Mouse (Mus musculus) CH12F3 (cell line): ENCODE data around the gene Jsrp1.

Experiments
- in situ Hi-C: fragments of 300-500 bp; cut with MboI; formaldehyde crosslinking; loops from 2 replicates; pipeline ENCODE4 v1.14.3; 2020; ENCODE audit warnings: low sequenced_read_pairs

Gene Jsrp1

DNA sequence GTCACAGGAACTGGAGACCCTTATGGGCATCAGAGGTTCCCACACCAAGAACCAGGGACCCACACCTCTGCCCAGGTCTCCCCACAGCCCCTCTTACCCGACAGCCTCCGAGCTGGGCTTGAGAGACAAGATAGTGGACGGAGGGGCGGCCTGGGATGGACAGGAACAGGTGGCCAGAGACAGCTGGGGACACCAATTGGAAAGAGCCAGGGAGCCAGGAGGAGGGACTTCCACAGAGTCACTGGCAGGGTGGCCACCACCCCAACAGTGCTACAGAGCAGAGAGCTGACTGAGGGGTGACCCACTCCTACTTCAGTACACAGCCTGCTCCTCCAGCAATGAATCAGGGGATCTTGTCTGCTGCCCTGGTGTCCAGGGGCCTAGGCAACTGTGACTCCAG is at the start of gene Jsrp1:
Jsrp1 (minus strand) TSS at position 133 of the 400 bp plus-strand sequence.
- in situ Hi-C loops = no loop called here

DNA sequence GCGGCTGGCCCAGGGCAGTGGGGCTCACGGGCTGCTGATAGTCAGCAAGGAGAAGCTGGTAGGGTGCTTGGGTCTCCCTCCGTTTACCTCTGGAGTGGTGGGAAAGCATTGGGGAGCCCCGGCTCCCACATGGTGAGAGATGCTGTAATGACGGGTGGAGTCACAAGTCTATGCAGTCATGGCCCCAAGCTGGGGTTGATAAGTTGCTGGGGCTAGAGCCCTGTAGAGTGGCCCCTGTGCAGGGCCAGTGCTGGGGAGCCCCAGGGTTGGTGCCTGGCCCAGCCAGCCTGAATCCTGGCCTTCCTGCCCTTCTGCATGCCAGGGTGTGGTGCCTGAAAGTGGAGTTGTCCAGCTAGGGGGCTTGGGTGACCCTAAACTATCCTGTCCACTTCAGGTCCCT is 49.0 kb upstream of the Jsrp1 start:
- in situ Hi-C loops = no loop called here

DNA sequence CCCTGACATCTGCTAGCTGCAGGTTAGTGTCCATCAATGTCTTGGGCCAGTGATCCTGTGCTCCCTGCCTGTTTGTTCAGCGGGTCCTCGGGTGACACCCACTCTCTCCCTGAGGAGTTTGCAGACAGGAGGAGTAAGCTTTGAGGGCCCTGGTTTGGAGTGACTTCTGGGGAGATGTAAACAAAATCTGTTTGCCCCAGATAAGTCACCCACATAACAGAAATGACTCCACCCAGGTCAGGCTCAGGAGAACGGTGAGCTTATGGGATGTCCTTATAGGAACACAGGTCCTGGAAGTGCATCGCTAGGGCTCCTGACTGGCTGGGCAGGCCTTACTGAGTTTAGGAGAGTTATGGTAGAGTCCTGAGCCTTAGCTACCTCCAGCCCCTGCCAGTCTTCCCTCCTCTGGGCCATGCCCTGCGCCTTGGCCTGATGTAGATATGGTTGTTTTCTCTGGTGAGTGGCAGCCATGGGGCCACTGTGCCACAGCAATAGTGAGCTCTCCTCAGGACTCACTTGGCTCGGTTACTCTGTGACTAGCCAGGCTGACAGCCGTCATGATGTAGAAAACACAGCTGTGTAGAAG is 45.1 kb upstream of the Jsrp1 start:
- in situ Hi-C loops = no loop called here

DNA sequence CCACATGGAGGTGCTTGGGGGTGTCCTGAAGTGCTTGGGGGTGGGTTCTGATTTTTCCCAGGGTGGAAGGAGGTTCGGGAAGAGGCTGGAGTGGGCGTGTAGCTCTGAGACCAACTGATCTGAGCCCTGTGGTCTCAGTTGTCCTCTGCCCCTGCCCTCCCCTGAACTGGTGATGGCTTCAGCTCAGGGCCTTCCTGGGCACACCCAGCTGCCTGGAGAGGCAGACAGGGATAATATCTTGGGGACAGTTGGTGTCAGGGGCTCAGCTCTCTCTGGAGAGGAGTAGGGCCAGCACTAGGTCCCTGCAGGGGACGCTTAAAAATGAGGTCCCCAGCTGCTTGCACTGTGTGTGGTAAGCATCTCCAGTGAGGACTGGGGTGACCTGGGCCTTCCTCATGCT is 44.5 kb upstream of the Jsrp1 start:
- in situ Hi-C loops = no loop called here

DNA sequence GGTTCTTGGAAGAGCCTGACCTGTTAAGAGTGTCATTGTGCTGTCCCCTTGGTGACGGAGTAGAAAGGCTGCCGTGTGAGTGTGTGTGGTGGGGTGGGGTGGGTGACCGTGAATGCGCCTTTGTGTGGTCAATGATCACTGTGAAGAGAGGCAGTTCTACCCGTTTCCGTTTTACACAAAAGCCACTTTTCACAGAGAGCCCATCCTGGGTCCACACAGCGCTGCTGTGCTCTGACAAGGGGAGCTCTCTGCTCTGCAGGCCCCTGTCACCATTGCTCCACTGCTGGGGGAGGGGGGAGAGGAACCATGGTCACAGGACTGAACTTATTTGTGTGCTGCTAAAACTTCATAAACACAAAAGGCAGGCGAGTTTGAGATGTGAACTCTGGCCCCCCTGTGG is 44.1 kb upstream of the Jsrp1 start:
- in situ Hi-C loops = no loop called here

DNA sequence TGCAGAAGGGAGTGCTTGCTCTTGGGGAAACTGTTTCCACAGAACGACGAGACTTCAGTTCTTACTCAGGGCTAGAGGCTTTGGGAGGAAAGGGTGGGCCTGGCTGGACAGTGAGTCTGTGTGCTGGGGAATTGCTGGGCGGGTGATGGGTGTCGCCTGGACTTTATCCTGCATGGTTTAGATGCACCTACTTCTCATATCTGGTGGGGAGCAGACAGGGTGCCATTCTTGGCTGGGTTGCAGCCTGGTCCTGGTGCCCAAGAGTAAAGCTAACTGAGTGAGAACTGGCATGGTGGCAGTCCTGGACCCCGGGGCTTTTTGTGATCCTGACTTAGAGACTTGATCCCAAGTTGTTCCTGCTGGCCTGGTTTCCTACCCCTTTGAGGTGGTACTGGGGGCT is 43.6 kb upstream of the Jsrp1 start:
- in situ Hi-C loops = no loop called here

DNA sequence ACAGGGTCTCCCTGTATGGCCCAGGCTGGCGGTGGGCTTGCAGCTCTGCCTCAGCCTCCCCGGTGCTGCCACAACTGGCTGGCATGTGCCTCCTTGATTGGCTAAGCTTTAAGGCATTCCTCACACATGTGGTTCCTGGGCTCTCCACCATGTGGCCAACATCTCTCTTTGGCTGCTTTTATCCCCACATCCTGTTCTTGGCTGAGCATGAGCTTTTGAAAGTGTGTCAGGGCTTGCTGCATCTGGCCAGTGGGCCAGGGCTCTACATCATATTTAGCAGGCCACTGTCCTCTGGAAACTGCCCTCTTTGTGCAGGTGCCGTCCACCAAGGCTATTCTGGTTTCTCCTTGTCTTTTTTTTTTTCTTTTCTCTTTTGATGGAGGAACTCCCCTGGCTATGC is 43.0 kb upstream of the Jsrp1 start:
- in situ Hi-C loops = no loop called here

DNA sequence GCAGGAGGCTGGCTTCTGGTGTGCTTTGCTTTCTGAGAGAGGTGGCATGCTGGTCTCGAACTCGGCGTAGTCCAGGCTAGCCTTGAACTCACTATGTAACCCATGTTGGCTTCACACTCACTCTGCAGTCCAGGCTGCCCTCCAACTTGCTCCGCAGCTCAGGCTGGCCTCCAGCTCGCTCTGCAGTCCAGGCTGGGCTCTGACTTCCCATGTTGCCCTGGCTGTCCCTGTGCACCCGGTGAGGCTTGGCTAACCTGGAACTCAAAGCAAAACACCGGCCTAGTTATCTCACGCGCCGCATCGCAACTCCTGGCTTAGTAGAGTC is 42.4 kb upstream of the Jsrp1 start:
- in situ Hi-C loops = no loop called here

DNA sequence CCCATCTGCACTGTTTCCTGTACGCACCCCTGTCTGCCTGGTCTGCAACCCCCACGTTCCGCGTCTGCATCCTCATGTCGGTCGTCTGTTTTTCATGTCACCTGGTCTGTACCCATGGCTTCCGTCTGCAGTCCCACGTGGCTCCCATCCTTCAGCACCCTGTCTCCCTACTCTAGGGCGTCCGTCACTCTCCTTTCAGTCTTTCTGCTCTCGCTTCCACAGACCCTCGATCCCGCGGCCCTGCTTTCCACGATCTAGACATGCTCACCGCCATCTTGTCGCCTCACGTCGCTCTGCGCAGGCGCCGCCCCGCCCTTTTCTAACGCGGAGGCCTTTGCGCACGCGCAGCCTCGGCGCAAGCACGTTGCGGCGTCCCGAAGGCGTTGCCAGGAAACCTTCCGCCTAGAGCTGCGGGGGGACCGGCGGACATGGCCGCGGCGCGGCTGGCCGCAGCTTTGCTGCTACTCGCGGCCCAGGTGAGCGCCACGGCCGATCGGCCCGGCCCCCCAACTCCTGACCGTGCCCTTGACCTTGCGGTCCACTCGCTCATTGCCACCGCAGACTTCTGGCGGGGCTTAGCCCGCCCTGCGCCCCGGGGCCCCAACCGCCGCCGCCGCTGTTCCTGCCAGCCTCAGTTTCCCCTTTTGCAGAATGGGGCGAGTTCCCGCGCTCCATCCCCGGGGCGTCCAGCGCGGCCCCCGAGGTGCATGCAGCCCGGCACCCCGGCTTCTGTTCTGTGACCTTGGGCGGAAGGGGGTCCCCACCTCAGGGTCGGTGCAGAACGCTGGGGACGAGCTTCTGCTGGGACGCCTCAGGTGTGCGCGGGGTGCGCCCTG is 41.8 kb upstream of the Jsrp1 start, which contains the start of the genes Lsm7 and Sppl2b:
Lsm7 (minus strand) TSS at position 297 of the 836 bp plus-strand sequence.
Sppl2b (plus strand) TSS at position 363 of the 836 bp plus-strand sequence.
- in situ Hi-C loops = no loop called here

DNA sequence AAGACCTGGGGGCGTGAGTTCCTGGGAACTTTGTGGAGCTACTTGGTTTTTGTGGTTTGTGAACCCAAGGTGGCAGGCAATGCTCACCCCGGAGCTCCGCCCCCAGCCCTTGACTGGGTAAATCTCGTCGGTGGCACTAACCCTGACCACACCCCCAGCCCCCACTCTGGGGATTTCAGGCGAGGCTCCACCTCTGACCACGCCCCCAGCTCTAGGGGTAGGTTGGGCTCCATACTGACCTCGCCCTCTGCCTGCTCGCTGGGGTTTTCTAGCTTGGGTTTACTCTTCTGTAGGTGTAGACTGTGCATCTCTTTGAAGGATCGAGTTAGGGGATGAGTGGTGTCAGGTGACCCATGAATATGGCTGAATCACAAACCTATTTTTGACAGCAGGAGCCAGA is 35.3 kb upstream of the Jsrp1 start:
- in situ Hi-C loops = no loop called here

DNA sequence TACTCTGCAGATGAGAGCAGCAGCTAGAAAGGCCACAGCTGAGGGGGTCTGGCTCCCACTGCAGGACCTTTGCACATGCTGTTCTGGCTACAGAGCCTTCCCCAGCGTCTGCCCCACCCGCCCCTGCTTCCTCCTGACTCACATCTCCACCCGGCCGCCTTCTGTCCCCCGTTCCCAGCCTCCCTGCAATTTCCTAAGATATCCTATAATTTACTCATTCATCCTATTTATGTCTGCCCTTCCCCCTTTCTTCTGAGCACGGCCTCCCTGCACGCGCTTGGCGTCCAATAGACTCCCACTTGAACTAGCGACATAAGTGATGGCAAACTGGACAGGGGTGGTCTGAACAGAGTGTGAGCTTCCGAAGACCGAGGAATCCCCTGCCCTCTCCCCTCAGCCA is 32.4 kb upstream of the Jsrp1 start:
- in situ Hi-C loops = no loop called here

DNA sequence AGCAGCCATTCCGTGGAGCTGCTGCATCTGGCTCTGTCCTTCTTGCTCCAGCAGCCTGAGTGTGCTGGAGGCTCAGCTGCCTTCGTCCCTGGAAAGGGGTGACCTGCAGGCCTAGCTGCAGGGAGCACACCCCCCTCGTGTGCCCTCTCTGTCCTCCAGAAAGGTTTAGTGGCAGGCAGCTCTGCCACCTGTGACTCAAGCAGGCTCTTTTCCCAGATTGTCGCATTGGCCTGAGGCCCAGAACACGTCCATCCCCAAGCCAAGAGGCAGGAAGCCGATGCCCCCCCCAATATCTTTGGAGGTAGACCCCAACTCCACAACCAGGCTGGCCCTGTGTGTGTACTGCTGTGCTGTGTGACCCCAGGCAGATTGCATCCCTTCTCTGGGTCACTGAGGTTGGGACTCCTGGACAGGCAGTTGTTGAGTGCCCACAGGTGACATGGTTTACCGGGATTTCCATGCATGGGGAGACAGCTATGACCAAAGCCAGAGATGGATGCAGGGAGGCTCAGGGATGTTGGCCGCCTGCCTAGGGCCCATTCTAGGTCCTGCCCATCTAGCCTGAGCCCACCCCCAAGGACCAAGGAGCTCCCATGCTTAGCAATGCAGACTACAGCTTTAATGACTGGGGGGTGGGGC is 31.9 kb upstream of the Jsrp1 start:
- in situ Hi-C loops = no loop called here

DNA sequence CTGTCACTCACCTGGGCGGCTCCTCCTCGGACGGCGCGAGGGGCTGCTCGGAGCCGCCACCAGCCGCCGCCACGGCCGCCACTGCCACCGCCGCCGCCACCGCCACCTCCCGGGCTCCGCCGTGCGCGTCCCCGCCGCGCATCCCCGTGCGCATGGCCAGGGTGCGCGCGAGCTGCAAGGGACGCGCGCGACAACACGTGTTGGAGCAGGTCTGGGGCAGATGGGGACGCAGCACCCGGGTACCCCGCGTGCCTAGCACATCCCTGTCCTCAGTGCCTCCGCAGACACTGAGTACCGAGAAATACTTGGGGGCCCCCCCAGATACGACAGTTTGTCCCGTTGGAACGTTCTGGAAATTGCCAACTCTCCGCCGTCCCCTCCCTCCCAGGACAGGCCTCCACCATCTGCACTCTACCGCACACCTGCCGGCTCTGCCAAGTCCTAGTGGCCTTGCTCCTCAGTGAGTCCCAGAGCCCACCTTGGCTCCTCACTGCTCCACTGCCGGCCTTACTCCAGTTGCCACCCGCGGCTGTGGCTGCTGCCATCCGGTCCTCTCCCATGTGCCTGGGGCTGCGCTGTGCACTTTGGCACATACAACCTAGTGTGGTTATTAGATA is 30.7 kb upstream of the Jsrp1 start, which contains the start of gene Lingo3:
Lingo3 (minus strand) TSS at position 109 of the 617 bp plus-strand sequence.
- in situ Hi-C loops = no loop called here

DNA sequence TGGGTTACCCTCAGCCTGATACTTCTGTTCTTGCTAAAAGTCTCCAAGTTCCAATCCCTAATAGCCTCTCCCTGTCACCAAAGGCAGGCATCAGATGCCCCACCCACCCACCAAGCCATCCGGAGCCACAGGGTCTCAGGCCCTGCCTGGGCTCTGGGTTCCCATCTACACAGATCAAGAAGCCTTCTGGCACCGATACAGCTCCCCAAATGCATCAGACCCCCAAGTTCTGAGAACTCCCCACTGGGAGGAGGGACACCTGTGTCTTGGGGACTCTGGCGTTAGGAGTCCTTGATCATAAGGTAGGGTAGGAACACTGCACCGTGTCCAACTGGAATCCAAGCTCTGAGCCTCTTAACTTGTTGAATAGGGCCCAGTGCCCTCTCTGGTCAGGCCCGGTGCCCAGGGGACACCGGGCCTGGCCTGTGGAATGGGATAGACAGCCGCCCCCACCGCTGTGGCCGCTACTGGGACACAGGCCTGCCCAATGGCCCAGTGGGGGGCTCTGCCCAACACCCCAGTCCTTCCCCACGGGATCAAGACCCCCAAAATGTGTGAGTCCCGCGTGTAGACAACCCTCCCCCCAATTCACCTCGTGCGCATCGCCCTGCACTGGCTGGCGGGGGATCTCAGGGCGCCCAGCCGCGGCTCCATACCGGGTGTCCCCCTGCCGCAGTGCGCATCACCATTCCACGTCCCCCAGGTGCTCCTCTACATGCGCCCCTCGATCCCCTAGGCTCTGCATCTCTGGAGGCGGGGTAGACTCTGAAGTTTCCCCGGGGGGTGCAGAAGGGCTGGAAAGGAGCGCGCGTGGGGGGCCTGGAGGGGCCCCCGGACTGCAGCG is 30.0 kb upstream of the Jsrp1 start:
- in situ Hi-C loops = no loop called here

DNA sequence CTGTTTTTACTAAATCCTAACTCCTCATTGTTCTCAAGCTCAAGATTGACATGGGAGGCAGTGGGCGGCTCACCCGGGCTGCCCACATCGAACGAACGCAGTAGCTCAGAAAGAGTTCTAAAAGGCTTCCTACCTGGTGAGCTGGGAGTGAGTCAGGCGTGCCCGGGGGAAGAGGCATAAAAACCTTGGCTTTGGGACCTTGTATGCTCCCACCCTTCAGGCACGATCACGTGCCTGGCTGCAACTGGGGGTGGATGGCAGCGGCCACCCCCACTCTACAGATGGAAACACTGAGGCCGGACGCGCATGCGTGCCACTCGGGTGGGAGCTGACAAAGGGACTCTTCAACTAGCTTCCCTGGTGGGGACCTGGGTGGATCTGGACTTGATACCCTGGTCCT is 29.0 kb upstream of the Jsrp1 start:
- in situ Hi-C loops = no loop called here

DNA sequence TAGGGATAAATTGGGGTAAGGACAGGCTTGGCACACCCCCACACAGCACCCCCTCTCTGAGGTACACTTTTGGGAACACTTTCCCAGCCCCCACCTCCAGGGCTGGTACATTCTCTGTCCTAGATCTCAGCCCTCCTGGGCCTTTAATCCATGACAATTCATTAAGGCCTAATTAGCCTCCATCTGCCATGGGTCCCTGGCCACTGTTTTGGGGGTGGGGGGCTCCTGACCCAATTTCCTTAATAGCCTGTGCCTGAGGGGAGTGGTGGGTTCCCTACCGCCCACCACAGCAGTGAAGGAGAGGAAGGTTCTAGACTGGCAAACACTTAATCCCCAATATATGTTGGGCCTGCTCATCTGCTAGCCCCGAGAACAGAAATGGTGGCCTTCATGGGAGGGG is 28.4 kb upstream of the Jsrp1 start:
- in situ Hi-C loops = no loop called here

DNA sequence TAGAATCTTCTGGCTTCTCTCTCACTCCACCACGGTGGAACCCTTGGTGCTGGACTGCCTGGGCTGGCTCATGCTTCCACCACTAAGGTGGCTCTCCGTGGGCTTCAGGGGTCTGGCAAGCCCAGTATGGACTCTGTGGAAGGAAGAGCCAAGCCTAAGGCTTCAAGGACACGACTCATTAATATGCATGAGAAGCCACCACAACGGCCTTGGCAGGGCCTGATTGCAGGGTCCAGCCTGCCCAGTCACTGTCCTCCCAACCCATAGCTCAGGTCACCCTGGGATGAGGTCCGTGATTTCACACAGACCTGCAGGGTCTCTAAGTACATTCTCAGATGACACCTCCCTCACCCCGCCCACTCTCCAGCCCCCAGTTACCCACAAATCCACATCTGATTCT is 26.6 kb upstream of the Jsrp1 start:
- in situ Hi-C loops = no loop called here

DNA sequence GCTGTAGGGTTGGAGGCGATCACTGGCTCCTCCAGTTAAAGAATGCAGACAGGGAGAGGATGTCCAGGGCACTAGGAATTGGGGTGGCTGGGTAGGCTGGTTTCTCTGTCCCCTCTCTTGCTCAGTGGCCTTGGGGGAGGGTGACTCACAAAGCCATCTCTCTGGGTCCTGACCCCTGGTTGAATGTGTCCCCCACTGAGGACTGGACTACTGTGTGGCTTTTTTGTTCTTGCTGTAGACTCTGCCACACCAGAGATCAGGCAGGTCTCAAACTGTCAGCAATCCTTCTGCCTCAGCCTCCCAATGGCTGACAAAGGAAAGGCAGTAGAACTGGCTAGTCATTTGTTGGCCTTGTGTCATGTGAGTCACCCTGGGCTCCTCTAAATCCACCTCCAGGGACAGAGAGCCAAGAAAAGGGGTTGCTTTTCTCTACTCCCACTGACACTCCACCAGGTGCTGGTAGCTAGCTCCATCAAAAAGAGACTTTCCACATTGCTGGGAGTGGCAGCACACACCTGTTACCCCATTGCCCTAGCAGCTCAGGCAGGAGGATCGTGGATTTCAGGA is 25.1 kb upstream of the Jsrp1 start:
- in situ Hi-C loops = no loop called here

DNA sequence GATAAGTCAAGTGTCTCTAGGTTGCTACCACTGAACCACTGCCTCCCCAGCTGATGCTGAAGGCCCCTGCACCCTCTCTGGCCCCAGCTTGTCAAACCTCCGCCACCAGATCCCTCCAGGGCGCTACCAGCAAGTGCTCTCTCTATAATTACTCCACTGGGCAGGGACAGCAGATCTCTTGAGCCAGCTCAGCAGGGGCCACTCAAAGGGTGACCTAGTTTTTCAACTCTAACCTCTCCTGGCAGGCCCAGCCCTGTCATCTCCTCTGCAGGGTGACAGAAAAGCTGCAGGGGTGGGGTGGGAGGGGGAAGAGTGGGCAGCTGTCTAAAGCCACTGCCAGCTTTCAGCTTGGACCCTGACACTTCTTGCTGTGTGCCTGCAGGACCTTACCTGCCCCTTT is 24.5 kb upstream of the Jsrp1 start:
- in situ Hi-C loops = no loop called here

DNA sequence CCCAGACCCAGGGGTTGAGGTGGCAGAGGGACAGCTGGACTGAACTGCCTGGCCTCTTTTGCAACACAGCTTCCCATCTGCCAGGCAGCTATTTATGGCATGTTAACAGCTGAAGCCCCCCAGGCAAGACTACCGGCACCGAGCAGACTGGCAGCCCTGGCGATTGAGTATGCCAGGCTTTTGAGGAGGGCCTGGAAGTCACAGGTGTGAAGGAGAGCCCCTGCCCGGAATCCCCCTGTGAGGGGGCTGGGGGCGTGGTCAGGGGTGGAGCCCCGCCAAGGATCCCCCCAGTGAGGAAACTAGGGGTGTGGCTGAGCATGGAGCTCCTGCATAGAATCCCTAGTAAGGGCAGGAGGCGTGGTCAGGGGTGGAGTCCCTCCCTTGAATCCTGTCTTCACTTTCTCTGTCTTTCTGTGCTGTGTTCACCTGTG is 23.7 kb upstream of the Jsrp1 start:
- in situ Hi-C loops = no loop called here
